Comparison of ENCODE assay signal across 8 mouse cellular contexts in the genomic region with DNA sequence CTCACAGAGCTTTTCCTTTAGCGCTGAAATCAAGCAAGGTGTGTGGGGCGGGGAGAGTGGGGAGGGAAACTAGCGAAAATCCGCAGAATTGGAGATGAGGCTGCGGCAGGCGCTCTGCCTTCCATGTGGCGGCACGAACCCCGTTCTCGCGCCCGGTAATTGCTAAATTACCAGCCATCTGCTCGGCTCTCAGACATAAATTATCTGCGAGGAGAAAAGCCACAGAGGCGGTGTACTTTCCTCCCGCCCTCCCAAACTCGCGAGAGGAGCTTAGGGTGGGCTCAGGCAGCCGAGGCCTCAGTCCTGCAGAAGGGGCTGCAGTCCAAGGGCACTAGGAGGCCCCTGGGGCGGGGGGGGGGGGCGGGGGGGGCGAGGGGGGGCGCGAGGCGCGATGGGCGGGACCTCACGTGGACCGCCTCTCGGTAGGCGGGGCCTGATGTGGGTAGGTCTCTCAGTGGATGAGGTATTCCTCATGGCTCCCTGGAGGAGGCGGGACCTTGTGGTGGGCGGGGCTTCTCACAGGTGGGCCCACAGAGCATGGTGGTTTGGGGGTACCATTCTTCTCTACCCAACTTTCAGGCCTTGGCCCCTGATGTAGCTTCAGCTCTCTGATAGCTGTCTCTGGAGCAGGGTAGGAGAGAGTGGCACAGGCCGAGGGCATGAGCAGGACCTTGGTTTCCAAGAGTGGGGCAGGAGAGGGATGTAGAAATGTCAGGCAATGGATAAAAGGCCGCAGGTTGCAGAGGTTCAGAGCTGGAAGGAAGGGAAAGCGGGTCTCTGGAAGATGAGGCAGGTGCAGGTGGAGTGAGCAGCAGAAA. TPM values are rescaled to one million over a fixed set of nuclear protein-coding genes. Genes with fewer than 3 reads are reported as not detected.
DNase-seq lines count a peak whose midpoint lies in the region; ATAC-seq and TF ChIP-seq lines count a peak whose summit lies in the region.

No protein-coding gene starts in this region.

- ATAC-seq in heart, embryonic 11.5 days (replicated peaks; ENCODE audit: insufficient number of reproducible peaks, low FRiP score, low TSS enrichment), result 0 out of 2 replicates have a peak, but pooled peaks have one; percentile 49
- peak; percentile 41; the same call in 1 of the 2 replicates for ATAC-seq in embryonic facial prominence, embryonic 11.5 days (replicated peaks; ENCODE audit: insufficient number of reproducible peaks, low FRiP score, low TSS enrichment, low read depth)
- peak; percentile 47; the same call in 1 of the 2 replicates for ATAC-seq in midbrain, postnatal 0 days (ENCODE audit: low FRiP score)

- no peaks in the 10 kb centered on the region for H3K4me1 ChIP-seq in heart, embryonic 11.5 days (ENCODE audit: control insufficient read depth, insufficient read depth, low read length)
- no peaks in the 10 kb centered on the region; a peak in 1 of 4 replicates for H3K4me1 ChIP-seq in ES-E14 (ENCODE audit: control insufficient read depth in 2 of 2, insufficient read depth in 2 of 2, low read length in 2 of 2, poor library complexity in 1 of 2)
- no peaks in the 10 kb centered on the region for H3K4me1 ChIP-seq in embryonic facial prominence, embryonic 11.5 days (ENCODE audit: control insufficient read depth, insufficient read depth, low read length)
- H3K4me1 ChIP-seq in midbrain, postnatal 0 days (ENCODE audit: insufficient read depth, low read length), result peaks cover 6% of the 10 kb centered on the region; the same call in 1 of the 2 replicates
- H3K4me1 ChIP-seq in thymus, adult 2 months (replicated peaks; ENCODE audit: control insufficient read depth, insufficient read depth, low read length), result peaks cover 7% of the 10 kb centered on the region; the same call in 1 of the 2 replicates

- peak overlapping the region; percentile 25 for H3K4me3 ChIP-seq in heart, embryonic 11.5 days (ENCODE audit: low read depth, low read length)
- peak overlapping the region; percentile 48 to 68 for H3K4me3 ChIP-seq in ES-E14 (ENCODE audit: insufficient read depth in 1 of 2, low read depth in 1 of 2, low read length in 2 of 2, poor library complexity in 1 of 2, severe bottlenecking in 1 of 2)
- peak overlapping the region; percentile 0; the same call in 1 of the 2 replicates for H3K4me3 ChIP-seq in embryonic facial prominence, embryonic 11.5 days (ENCODE audit: low read depth, low read length)
- H3K4me3 ChIP-seq in midbrain, postnatal 0 days (ENCODE audit: low read depth, low read length), result peak overlapping the region; percentile 24
- no peak overlapping the region for H3K4me3 ChIP-seq in thymus, adult 2 months (ENCODE audit: control insufficient read depth, insufficient read depth, low read length)

- H3K4me2 ChIP-seq in heart, embryonic 11.5 days, result peak overlapping the region; percentile 58
- H3K4me2 ChIP-seq in embryonic facial prominence, embryonic 11.5 days (ENCODE audit: low read depth, low read length), result peak overlapping the region; percentile 30
- H3K4me2 ChIP-seq in midbrain, postnatal 0 days (ENCODE audit: low read depth, low read length, poor library complexity, severe bottlenecking), result peak overlapping the region; percentile 46

- no peaks in the 10 kb centered on the region for H3K9me3 ChIP-seq in heart, embryonic 11.5 days (replicated peaks; ENCODE audit: control insufficient read depth, low read length)
- no peaks in the 10 kb centered on the region for H3K9me3 ChIP-seq in ES-E14 (ENCODE audit: control insufficient read depth, insufficient read depth, low read depth, low read length)
- H3K9me3 ChIP-seq in embryonic facial prominence, embryonic 11.5 days (replicated peaks; ENCODE audit: control insufficient read depth, low read length), result no peaks in the 10 kb centered on the region
- H3K9me3 ChIP-seq in midbrain, postnatal 0 days (ENCODE audit: low read length), result no peaks in the 10 kb centered on the region

- no peak for DNase-seq in heart, adult 8-10 months (ENCODE audit: low spot score)
- DNase-seq in ES-E14 (ENCODE audit: low read depth, low spot score), result no peak
- DNase-seq in embryonic facial prominence, embryonic 11.5 days (ENCODE audit: low spot score), result peak; percentile 54
- DNase-seq in layer of hippocampus, postnatal 10 days (ENCODE audit: low spot score in 2 of 2), result peak; percentile 59 to 74
- DNase-seq in midbrain, postnatal 0 days (ENCODE audit: low spot score), result peak; percentile 71
- DNase-seq in thymus, adult 2 months, result no peak
- DNase-seq in lung, postnatal 10 days, result no peak

- in situ Hi-C loops in ES-E14 (cut with MboI; ENCODE audit: low sequenced_read_pairs in 2 of 2, unreplicated experiment in 2 of 2), result no loop called here

- H3K36me3 ChIP-seq in heart, embryonic 11.5 days (ENCODE audit: control insufficient read depth, insufficient read depth, low read length), result no peaks in the 10 kb centered on the region
- no peaks in the 10 kb centered on the region for H3K36me3 ChIP-seq in ES-E14 (ENCODE audit: control insufficient read depth, insufficient read depth, low read length, poor library complexity, severe bottlenecking)
- H3K36me3 ChIP-seq in embryonic facial prominence, embryonic 11.5 days (replicated peaks; ENCODE audit: control insufficient read depth, insufficient read depth, low read depth, low read length), result no peaks in the 10 kb centered on the region
- H3K36me3 ChIP-seq in midbrain, postnatal 0 days (ENCODE audit: insufficient read depth, low read length), result no peaks in the 10 kb centered on the region
- no peaks in the 10 kb centered on the region for H3K36me3 ChIP-seq in thymus, adult 2 months (ENCODE audit: control insufficient read depth, insufficient read depth, low read length)

- 11% methylated on average over 28 of the region's 36 CpGs for WGBS in heart, embryonic 11.5 days (ENCODE audit: insufficient replicate concordance)
- 16% methylated on average over 25 of the region's 36 CpGs for WGBS in embryonic facial prominence, embryonic 11.5 days
- 11% methylated on average over 31 of the region's 36 CpGs for WGBS in midbrain, postnatal 0 days
- 16% methylated on average over 36 of the region's 36 CpGs for WGBS in thymus, adult 2 months

- peaks cover 47% of the 10 kb centered on the region for H3K27me3 ChIP-seq in heart, embryonic 11.5 days (ENCODE audit: control insufficient read depth, insufficient read depth, low read length)
- no peaks in the 10 kb centered on the region; the same call in 1 of the 2 replicates for H3K27me3 ChIP-seq in embryonic facial prominence, embryonic 11.5 days (ENCODE audit: control insufficient read depth, insufficient read depth, low read length)
- no peaks in the 10 kb centered on the region for H3K27me3 ChIP-seq in midbrain, postnatal 0 days (ENCODE audit: insufficient read depth, low read length)
- H3K27me3 ChIP-seq in thymus, adult 2 months (ENCODE audit: control insufficient read depth, insufficient read depth, low read length), result 0 out of 2 replicates have a peak, but pooled peaks cover 5% of the 10 kb centered on the region

- TF ChIP-seq POLR2A in thymus, adult 2 months (IDR thresholded peaks at IDR 0.05; ENCODE audit: control insufficient read depth, extremely low read depth, insufficient read depth, low read length, poor library complexity), result no peak

- H3K9ac ChIP-seq in heart, embryonic 11.5 days (ENCODE audit: low read depth, low read length), result peak overlapping the region; percentile 17; the same call in 1 of the 2 replicates
- H3K9ac ChIP-seq in ES-E14 (ENCODE audit: insufficient read depth, low read depth, low read length, poor library complexity, severe bottlenecking), result peak overlapping the region; percentile 34
- peak overlapping the region; percentile 0; the same call in 1 of the 2 replicates for H3K9ac ChIP-seq in embryonic facial prominence, embryonic 11.5 days (replicated peaks; ENCODE audit: low read length)
- H3K9ac ChIP-seq in midbrain, postnatal 0 days (replicated peaks; ENCODE audit: low read length, poor library complexity, severe bottlenecking), result peak overlapping the region; percentile 39; the same call in 1 of the 2 replicates

- no peak overlapping the region for H3K27ac ChIP-seq in heart, embryonic 11.5 days (ENCODE audit: low read depth, low read length)
- H3K27ac ChIP-seq in ES-E14 (ENCODE audit: insufficient read depth, low read depth, low read length, poor library complexity, severe bottlenecking), result no peak overlapping the region
- no peak overlapping the region for H3K27ac ChIP-seq in embryonic facial prominence, embryonic 11.5 days (replicated peaks; ENCODE audit: low read depth, low read length)
- H3K27ac ChIP-seq in midbrain, postnatal 0 days (ENCODE audit: low read depth, low read length), result peak overlapping the region; percentile 38; the same call in 1 of the 2 replicates
- no peak overlapping the region for H3K27ac ChIP-seq in thymus, adult 2 months (ENCODE audit: control insufficient read depth, insufficient read depth, low read length)

- TF ChIP-seq CTCF in midbrain, postnatal 0 days (IDR thresholded peaks at IDR 0.05), result no peak
- TF ChIP-seq CTCF in thymus, adult 2 months (IDR thresholded peaks at IDR 0.05; ENCODE audit: borderline replicate concordance, control insufficient read depth, extremely low read depth, insufficient read depth, low read length, poor library complexity), result no peak

TF ChIP-seq in ES-E14, 5 proteins besides CTCF, POLR2A, EP300 and RAD21:
- TF ChIP-seq ZNF384 (IDR thresholded peaks at IDR 0.05; ENCODE audit: low read depth, low read length) (no peak), CHD2 (IDR thresholded peaks at IDR 0.05; ENCODE audit: low read depth, low read length) (peak; percentile 73; the same call in 1 of the 2 replicates), ZC3H11A (IDR thresholded peaks at IDR 0.05; ENCODE audit: borderline replicate concordance, low read depth, low read length) (no peak), MAFK (IDR thresholded peaks at IDR 0.05; ENCODE audit: insufficient read depth, low read depth, low read length) (no peak), HCFC1 (IDR thresholded peaks at IDR 0.05; ENCODE audit: borderline replicate concordance, insufficient read depth, low read length) (no peak)

RNA-seq across cellular contexts. Expression of gene Calcoco1, which starts 14.4 kb away (rescaled TPM):
- 33.7 and 47.8 TPM in 2 replicates for polyA plus RNA-seq in heart, embryonic 11.5 days (2014; fragmentation: Nextera tagmentation; extraction: Ambion mirVana)
- 100 to 1,000 TPM; 117 to 143 (median 127) TPM for total RNA-seq in heart, adult 8-10 months (2022)
- 24.6 and 25.0 TPM in 2 replicates for total RNA-seq in ES-E14 (2012; rRNA removed)
- 32.2 and 34.0 TPM in 2 replicates for polyA plus RNA-seq in embryonic facial prominence, embryonic 11.5 days (2014; fragmentation: Nextera tagmentation; extraction: Ambion mirVana)
- total RNA-seq in layer of hippocampus, postnatal 10 days (2021), result 10 to 100 TPM; 57.7 to 62.7 TPM
- 34.4 and 34.7 TPM in 2 replicates for total RNA-seq in midbrain, postnatal 0 days (2014; rRNA removed)
- polyA plus RNA-seq in midbrain, postnatal 0 days (2015; fragmentation: Nextera tagmentation; extraction: Ambion mirVana), result 27.1 and 27.2 TPM in 2 replicates
- 74.7 and 77.5 TPM in 2 replicates for polyA plus RNA-seq in thymus, adult 2 months (2012; rRNA removed)

Comparison
In these comparisons a context has a peak if more than half of its experiments do, and no peak if none do; other contexts are left out.
1. DNase-seq: peak in embryonic facial prominence, embryonic 11.5 days (single experiment), layer of hippocampus, postnatal 10 days (2 of 2) and midbrain, postnatal 0 days (single experiment); none in heart, adult 8-10 months (single experiment), ES-E14 (single experiment), thymus, adult 2 months (single experiment) and lung, postnatal 10 days (single experiment).
2. Peak in every context shown above with its lines, with median percentiles within 50 percentile points of each other: ATAC-seq, H3K4me2 ChIP-seq and H3K9ac ChIP-seq.